Mouse (Mus musculus) urinary bladder, postnatal 4 days (tissue): ENCODE measurements around the gene Setd1b.
A peak's percentile ranks its signal among the peaks of the same experiment; 100 is the strongest.
"Not testable (repeated sequence)": the region's sequence is repeated elsewhere in the genome, so short reads cannot be mapped to it uniquely, and the experiment has no call there.

Experiments
- DNase-seq, 2 experiments: peaks; one replicate each; pipeline ENCODE4 v3.0.0; 2021 to 2022; ENCODE audit warnings: low spot score in 2 of 2

Gene Setd1b

GRCm38 (mm10) chr5:123162942-123163341 lies 20.9 kb downstream of the Setd1b start:
- no peak for DNase-seq

- DNase-seq = no peak
Observed at GRCm38 (mm10) chr5:123166437-123166836, 24.4 kb downstream of the Setd1b start.

GRCm38 (mm10) chr5:123167591-123167990 lies 25.6 kb downstream of the Setd1b start:
- no peak for DNase-seq

- no peak for DNase-seq
Observed at GRCm38 (mm10) chr5:123169284-123169683, 27.3 kb downstream of the Setd1b start, which contains the start of gene Psmd9. Gene Psmd9, plus strand, starts transcription at chr5:123169413.

- no peak for DNase-seq
Observed at GRCm38 (mm10) chr5:123170365-123170764, 28.4 kb downstream of the Setd1b start.

- DNase-seq = peak; percentile 83 to 92
Observed at GRCm38 (mm10) chr5:123171646-123172350, 29.8 kb downstream of the Setd1b start.

- no peak for DNase-seq
Observed at GRCm38 (mm10) chr5:123178792-123179191, 36.8 kb downstream of the Setd1b start.

- DNase-seq = no peak
Observed at GRCm38 (mm10) chr5:123180390-123180789, 38.4 kb downstream of the Setd1b start.

- no peak for DNase-seq
Observed at GRCm38 (mm10) chr5:123181536-123181935, 39.5 kb downstream of the Setd1b start.

GRCm38 (mm10) chr5:123182651-123183050 lies 40.7 kb downstream of the Setd1b start, which contains the start of gene Hpd:
Gene Hpd, minus strand, starts transcription at chr5:123182727.
- no peak for DNase-seq

- no peak for DNase-seq
Observed at GRCm38 (mm10) chr5:123185966-123186365, 44.0 kb downstream of the Setd1b start.

- no peak for DNase-seq
Observed at GRCm38 (mm10) chr5:123187306-123187705, 45.3 kb downstream of the Setd1b start.

GRCm38 (mm10) chr5:123190912-123191311 lies 48.9 kb downstream of the Setd1b start:
- DNase-seq = no peak

GRCm38 (mm10) chr5:123191427-123191826 lies 49.4 kb downstream of the Setd1b start:
- DNase-seq = no peak

- DNase-seq = peak in 1 of 2 experiments; percentile 38
Observed at GRCm38 (mm10) chr5:123192606-123193150, 50.7 kb downstream of the Setd1b start.

GRCm38 (mm10) chr5:123193436-123193835 lies 51.4 kb downstream of the Setd1b start:
- no peak for DNase-seq

GRCm38 (mm10) chr5:123194856-123195255 lies 52.9 kb downstream of the Setd1b start:
- DNase-seq = peak in 1 of 2 experiments; percentile 53

- peak in 1 of 2 experiments; percentile 43 for DNase-seq
Observed at GRCm38 (mm10) chr5:123195500-123196000, 53.6 kb downstream of the Setd1b start.

GRCm38 (mm10) chr5:123196746-123197145 lies 54.8 kb downstream of the Setd1b start:
- DNase-seq = no peak

GRCm38 (mm10) chr5:123198523-123198922 lies 56.5 kb downstream of the Setd1b start:
- DNase-seq = no peak

GRCm38 (mm10) chr5:123200816-123201522 lies 59.0 kb downstream of the Setd1b start:
- DNase-seq = not testable (repeated sequence)

GRCm38 (mm10) chr5:123201523-123201892 lies 59.5 kb downstream of the Setd1b start:
- DNase-seq = no peak
